Mouse (Mus musculus) cerebellum, adult 8-10 months (tissue): ENCODE data around the gene Abca13.
"Not testable (repeated sequence)": the region's sequence is repeated elsewhere in the genome, so short reads cannot be mapped to it uniquely, and the experiment has no call there.

ENCODE experiments used
- DNase-seq: peaks from one replicate; pipeline ENCODE4 v3.0.0; 2022

Gene Abca13

GRCm38 (mm10) chr11:9191555-9192131 lies at the start of gene Abca13:
Abca13 (plus strand) TSS chr11:9191942.
- DNase-seq = no peak

- DNase-seq = no peak
Measured at GRCm38 (mm10) chr11:9145113-9145512, 46.6 kb upstream of the Abca13 start.

GRCm38 (mm10) chr11:9146115-9146514 lies 45.6 kb upstream of the Abca13 start:
- DNase-seq = no peak

- DNase-seq = no peak
Measured at GRCm38 (mm10) chr11:9146683-9147082, 45.1 kb upstream of the Abca13 start.

- no peak for DNase-seq
Measured at GRCm38 (mm10) chr11:9148206-9148605, 43.5 kb upstream of the Abca13 start.

GRCm38 (mm10) chr11:9150403-9150802 lies 41.3 kb upstream of the Abca13 start:
- DNase-seq = not testable (repeated sequence)

- no peak for DNase-seq
Measured at GRCm38 (mm10) chr11:9159953-9160352, 31.8 kb upstream of the Abca13 start.

GRCm38 (mm10) chr11:9167331-9167730 lies 24.4 kb upstream of the Abca13 start:
- no peak for DNase-seq

GRCm38 (mm10) chr11:9181477-9181876 lies 10.3 kb upstream of the Abca13 start:
- DNase-seq = no peak

- not testable (repeated sequence) for DNase-seq
Measured at GRCm38 (mm10) chr11:9189471-9189870, 2.3 kb upstream of the Abca13 start.

- no peak for DNase-seq
Measured at GRCm38 (mm10) chr11:9190772-9191554, 779 bp upstream of the Abca13 start.

- DNase-seq = no peak
Measured at GRCm38 (mm10) chr11:9194861-9195260, 3.1 kb downstream of the Abca13 start.

GRCm38 (mm10) chr11:9199868-9200267 lies 8.1 kb downstream of the Abca13 start:
- DNase-seq = no peak

- no peak for DNase-seq
Measured at GRCm38 (mm10) chr11:9210707-9211106, 19.0 kb downstream of the Abca13 start.

GRCm38 (mm10) chr11:9213580-9213979 lies 21.8 kb downstream of the Abca13 start:
- DNase-seq = peak; percentile 38

- DNase-seq = no peak
Measured at GRCm38 (mm10) chr11:9216252-9216651, 24.5 kb downstream of the Abca13 start.

GRCm38 (mm10) chr11:9220501-9220900 lies 28.8 kb downstream of the Abca13 start:
- DNase-seq = no peak

GRCm38 (mm10) chr11:9221646-9222045 lies 29.9 kb downstream of the Abca13 start:
- no peak for DNase-seq

GRCm38 (mm10) chr11:9226399-9226798 lies 34.7 kb downstream of the Abca13 start:
- DNase-seq = no peak

GRCm38 (mm10) chr11:9249627-9250026 lies 57.9 kb downstream of the Abca13 start:
- not testable (repeated sequence) for DNase-seq

- DNase-seq = not testable (repeated sequence)
Measured at GRCm38 (mm10) chr11:9263072-9263471, 71.3 kb downstream of the Abca13 start.

GRCm38 (mm10) chr11:9269090-9269489 lies 77.3 kb downstream of the Abca13 start:
- no peak for DNase-seq

- DNase-seq = no peak
Measured at GRCm38 (mm10) chr11:9285204-9285603, 93.5 kb downstream of the Abca13 start.

GRCm38 (mm10) chr11:9285759-9286158 lies 94.0 kb downstream of the Abca13 start:
- no peak for DNase-seq

GRCm38 (mm10) chr11:9291168-9291567 lies 99.4 kb downstream of the Abca13 start:
- no peak for DNase-seq
